Comparison of ENCODE assay signal across 16 mouse cellular contexts in genomic region chr9:109049996-109050673, GRCm38 (mm10). TPM values are rescaled to one million over a fixed set of nuclear protein-coding genes. Genes with fewer than 3 reads are reported as not detected.
DNase-seq lines count a peak whose midpoint lies in the region; ATAC-seq and TF ChIP-seq lines count a peak whose summit lies in the region.
"Had no signal": no experiment of that assay in that cellular context is flagged by ENCODE, and none has a peak within 500 bp of the region (broad histone marks: within the 10 kb centered on the region; RNA-seq: fewer than 3 reads in every experiment).

No protein-coding gene starts in this region.

- no peaks in the 10 kb centered on the region for H3K36me3 ChIP-seq in ES-Bruce4 (ENCODE audit: control insufficient read depth, insufficient read depth, low read length, poor library complexity, severe bottlenecking)
- H3K36me3 ChIP-seq in intestine, postnatal 0 days (ENCODE audit: control insufficient read depth, insufficient read depth) = peaks cover 21% of the 10 kb centered on the region
- no peaks in the 10 kb centered on the region for H3K36me3 ChIP-seq in hindbrain, embryonic 11.5 days (ENCODE audit: control insufficient read depth, insufficient read depth, low read length)
- H3K36me3 ChIP-seq: neural tube, embryonic 12.5 days had no signal

- peak overlapping the region; percentile 87 for H3K4me3 ChIP-seq in ES-Bruce4 (ENCODE audit: low read depth, low read length)
- no peak overlapping the region for H3K4me3 ChIP-seq in intestine, postnatal 0 days (ENCODE audit: low read depth, low read length)
- no peak overlapping the region for H3K4me3 ChIP-seq in hindbrain, embryonic 11.5 days (ENCODE audit: low read depth, low read length)
- H3K4me3 ChIP-seq: embryonic facial prominence, embryonic 15.5 days; left cerebral cortex, adult 2 months; neural tube, embryonic 12.5 days; stomach, embryonic 15.5 days had no signal

- no peak for TF ChIP-seq EP300 in ES-Bruce4 (IDR thresholded peaks at IDR 0.05; ENCODE audit: insufficient read depth, low read depth, low read length)

- H3K4me2 ChIP-seq in intestine, postnatal 0 days (replicated peaks; ENCODE audit: low read depth) = no peak overlapping the region
- no peak overlapping the region for H3K4me2 ChIP-seq in hindbrain, embryonic 11.5 days (replicated peaks; ENCODE audit: low read depth, low read length)
- H3K4me2 ChIP-seq: embryonic facial prominence, embryonic 15.5 days; neural tube, embryonic 12.5 days; stomach, embryonic 15.5 days had no signal

- 65% methylated on average over 9 of the region's 9 CpGs for WGBS in intestine, postnatal 0 days
- 85% methylated on average over 9 of the region's 9 CpGs for WGBS in hindbrain, embryonic 11.5 days

- H3K9ac ChIP-seq in ES-Bruce4 (ENCODE audit: low read depth, poor library complexity, severe bottlenecking) = peak overlapping the region; percentile 27
- H3K9ac ChIP-seq in intestine, postnatal 0 days (ENCODE audit: low read depth, low read length) = no peak overlapping the region
- H3K9ac ChIP-seq in hindbrain, embryonic 11.5 days (ENCODE audit: low read depth, low read length) = no peak overlapping the region
- H3K9ac ChIP-seq: embryonic facial prominence, embryonic 15.5 days; neural tube, embryonic 12.5 days; stomach, embryonic 15.5 days had no signal

- TF ChIP-seq CTCF in ES-Bruce4 (IDR thresholded peaks at IDR 0.05; ENCODE audit: low read depth, low read length) = no peak
- TF ChIP-seq CTCF in intestine, postnatal 0 days (IDR thresholded peaks at IDR 0.05; ENCODE audit: low read depth) = no peak

- H3K9me3 ChIP-seq in ES-Bruce4 (replicated peaks; ENCODE audit: control insufficient read depth, insufficient read depth, low read length, poor library complexity, severe bottlenecking) = no peaks in the 10 kb centered on the region
- H3K9me3 ChIP-seq in intestine, postnatal 0 days (ENCODE audit: control insufficient read depth) = no peaks in the 10 kb centered on the region
- no peaks in the 10 kb centered on the region for H3K9me3 ChIP-seq in hindbrain, embryonic 11.5 days (ENCODE audit: control insufficient read depth, low read length)
- H3K9me3 ChIP-seq: embryonic facial prominence, embryonic 15.5 days; neural tube, embryonic 12.5 days; stomach, embryonic 15.5 days had no signal

- ATAC-seq in intestine, postnatal 0 days = 0 out of 2 replicates have a peak, but pooled peaks have one; percentile 7
- no peak for ATAC-seq in hindbrain, embryonic 11.5 days (ENCODE audit: low FRiP score)
- ATAC-seq: lung, postnatal 0 days had no signal

- H3K27me3 ChIP-seq in ES-Bruce4 (ENCODE audit: control insufficient read depth, insufficient read depth, low read length, poor library complexity, severe bottlenecking) = no peaks in the 10 kb centered on the region
- H3K27me3 ChIP-seq in intestine, postnatal 0 days (replicated peaks; ENCODE audit: control insufficient read depth, insufficient read depth, low read length) = no peaks in the 10 kb centered on the region
- no peaks in the 10 kb centered on the region for H3K27me3 ChIP-seq in hindbrain, embryonic 11.5 days (ENCODE audit: control insufficient read depth, insufficient read depth, low read length)
- H3K27me3 ChIP-seq: embryonic facial prominence, embryonic 15.5 days; neural tube, embryonic 12.5 days; stomach, embryonic 15.5 days had no signal

- TF ChIP-seq POLR2A in ES-Bruce4 (IDR thresholded peaks at IDR 0.05; ENCODE audit: insufficient read depth, low read length) = peak; percentile 37

- peak; percentile 4 for DNase-seq in gastrocnemius, postnatal 25 days
- no peak for DNase-seq in gastrocnemius, adult 18-20 months (ENCODE audit: low spot score)
- DNase-seq in ovary, postnatal 36 days (ENCODE audit: low spot score) = peak; percentile 1
- no peak for DNase-seq in ovary, postnatal 14 days (ENCODE audit: low spot score)
- no peak for DNase-seq in hindbrain, embryonic 11.5 days (ENCODE audit: low spot score)
- DNase-seq in layer of hippocampus, postnatal 14 days (ENCODE audit: low spot score in 2 of 2) = no peak
- DNase-seq: adrenal gland, postnatal 25 days; liver; midbrain, embryonic 14.5 days had no signal

- H3K27ac ChIP-seq in ES-Bruce4 (ENCODE audit: insufficient read depth, low read length) = no peak overlapping the region
- no peak overlapping the region for H3K27ac ChIP-seq in intestine, postnatal 0 days (ENCODE audit: low read depth, low read length)
- no peak overlapping the region for H3K27ac ChIP-seq in hindbrain, embryonic 11.5 days (ENCODE audit: low read depth, low read length)
- H3K27ac ChIP-seq: embryonic facial prominence, embryonic 15.5 days; left cerebral cortex, adult 2 months; neural tube, embryonic 12.5 days; stomach, embryonic 15.5 days had no signal

- H3K4me1 ChIP-seq in ES-Bruce4 (ENCODE audit: control insufficient read depth, insufficient read depth, low read length) = peaks cover 3% of the 10 kb centered on the region
- no peaks in the 10 kb centered on the region for H3K4me1 ChIP-seq in intestine, postnatal 0 days (replicated peaks; ENCODE audit: control insufficient read depth, insufficient read depth, low read length)
- H3K4me1 ChIP-seq in hindbrain, embryonic 11.5 days (replicated peaks; ENCODE audit: control insufficient read depth, insufficient read depth, low read length) = no peaks in the 10 kb centered on the region; the same call in 1 of the 2 replicates

RNA-seq across cellular contexts. Expression of gene Trex1, which starts 9.4 kb away (rescaled TPM):
- 10 to 100 TPM in 1 of 2 experiments, 1 to 10 TPM in 1; 9.7 to 10.5 TPM for total RNA-seq in gastrocnemius, postnatal 25 days (2021)
- total RNA-seq in gastrocnemius, adult 18-20 months (2021) = 10 to 100 TPM; 13.1 to 17.2 TPM
- polyA plus RNA-seq in ES-Bruce4 (2011; ENCODE audit: insufficient read depth, insufficient read length, low read depth, missing spikeins) = 2.4 TPM in 1 of 2 replicates, not detected in the other
- 16.1 and 17.1 TPM in 2 replicates for polyA plus RNA-seq in intestine, postnatal 0 days (2015; fragmentation: Nextera tagmentation; extraction: Ambion mirVana)
- 7.5 and 9.7 TPM in 2 replicates for polyA plus RNA-seq in hindbrain, embryonic 11.5 days (2014; fragmentation: Nextera tagmentation; extraction: Ambion mirVana)
- total RNA-seq in layer of hippocampus, postnatal 14 days (2021) = 10 to 100 TPM in 1 of 2 experiments, 1 to 10 TPM in 1; 9.9 to 10.8 TPM

RNA-seq across cellular contexts. Expression of gene Shisa5, which starts 11.8 kb away (rescaled TPM):
- 10 to 100 TPM; 12.9 to 21.6 TPM for total RNA-seq in gastrocnemius, postnatal 25 days (2021)
- 10 to 100 TPM in 1 of 2 experiments, 1 to 10 TPM in 1; 9.8 to 15.5 TPM for total RNA-seq in gastrocnemius, adult 18-20 months (2021)
- 48.3 and 53.5 TPM in 2 replicates for polyA plus RNA-seq in ES-Bruce4 (2011; ENCODE audit: insufficient read depth, insufficient read length, low read depth, missing spikeins)
- polyA plus RNA-seq in intestine, postnatal 0 days (2015; fragmentation: Nextera tagmentation; extraction: Ambion mirVana) = 303 and 311 TPM in 2 replicates
- 33.4 and 34.1 TPM in 2 replicates for polyA plus RNA-seq in hindbrain, embryonic 11.5 days (2014; fragmentation: Nextera tagmentation; extraction: Ambion mirVana)
- total RNA-seq in layer of hippocampus, postnatal 14 days (2021) = 10 to 100 TPM; 42.5 to 49.9 TPM

RNA-seq across cellular contexts. Expression of gene Atrip, which starts 23.8 kb away (rescaled TPM):
- 1 to 10 TPM; 7.9 to 8.4 TPM for total RNA-seq in gastrocnemius, postnatal 25 days (2021)
- 1 to 10 TPM; 8.9 to 9.2 TPM for total RNA-seq in gastrocnemius, adult 18-20 months (2021)
- polyA plus RNA-seq in ES-Bruce4 (2011; ENCODE audit: insufficient read depth, insufficient read length, low read depth, missing spikeins) = 17.3 and 20.0 TPM in 2 replicates
- 7.5 and 8.9 TPM in 2 replicates for polyA plus RNA-seq in intestine, postnatal 0 days (2015; fragmentation: Nextera tagmentation; extraction: Ambion mirVana)
- 26.0 TPM in 2 replicates for polyA plus RNA-seq in hindbrain, embryonic 11.5 days (2014; fragmentation: Nextera tagmentation; extraction: Ambion mirVana)
- total RNA-seq in layer of hippocampus, postnatal 14 days (2021) = 10 to 100 TPM; 27.3 to 31.7 TPM

RNA-seq across cellular contexts. Expression of gene Ccdc51, which starts 32.2 kb away (rescaled TPM):
- total RNA-seq in gastrocnemius, postnatal 25 days (2021) = 1 to 10 TPM; 6.9 to 7.5 TPM
- total RNA-seq in gastrocnemius, adult 18-20 months (2021) = 1 to 10 TPM; 7.9 to 8.1 TPM
- polyA plus RNA-seq in ES-Bruce4 (2011; ENCODE audit: insufficient read depth, insufficient read length, low read depth, missing spikeins) = 4.9 and 7.0 TPM in 2 replicates
- 12.1 and 12.7 TPM in 2 replicates for polyA plus RNA-seq in intestine, postnatal 0 days (2015; fragmentation: Nextera tagmentation; extraction: Ambion mirVana)
- 11.0 and 12.3 TPM in 2 replicates for polyA plus RNA-seq in hindbrain, embryonic 11.5 days (2014; fragmentation: Nextera tagmentation; extraction: Ambion mirVana)
- 1 to 10 TPM; 7.4 to 9.4 TPM for total RNA-seq in layer of hippocampus, postnatal 14 days (2021)

RNA-seq across cellular contexts. Expression of gene Tma7, which starts 32.3 kb away (rescaled TPM):
- total RNA-seq in gastrocnemius, postnatal 25 days (2021) = 100 to 1,000 TPM; 238 to 253 TPM
- 100 to 1,000 TPM; 325 to 344 TPM for total RNA-seq in gastrocnemius, adult 18-20 months (2021)
- polyA plus RNA-seq in ES-Bruce4 (2011; ENCODE audit: insufficient read depth, insufficient read length, low read depth, missing spikeins) = 203 and 225 TPM in 2 replicates
- polyA plus RNA-seq in intestine, postnatal 0 days (2015; fragmentation: Nextera tagmentation; extraction: Ambion mirVana) = 683 and 718 TPM in 2 replicates
- 756 and 774 TPM in 2 replicates for polyA plus RNA-seq in hindbrain, embryonic 11.5 days (2014; fragmentation: Nextera tagmentation; extraction: Ambion mirVana)
- total RNA-seq in layer of hippocampus, postnatal 14 days (2021) = 100 to 1,000 TPM; 304 to 316 TPM

Comparison
In these comparisons a context has a peak if more than half of its experiments do, and no peak if none do; other contexts are left out.
1. DNase-seq: peak in gastrocnemius, postnatal 25 days (single experiment) and ovary, postnatal 36 days (single experiment); none in gastrocnemius, adult 18-20 months (single experiment), ovary, postnatal 14 days (single experiment), hindbrain, embryonic 11.5 days (single experiment) and layer of hippocampus, postnatal 14 days (0 of 2).